Mouse (Mus musculus): ENCODE measurements around the gene Flvcr1. TPM values are rescaled to one million over a fixed set of nuclear protein-coding genes. Genes with fewer than 3 reads are reported as not detected.

Gene Flvcr1
- polyA plus RNA-seq, 2 experiments from 2014 or later: 6.1 to 8.5 TPM

DNA sequence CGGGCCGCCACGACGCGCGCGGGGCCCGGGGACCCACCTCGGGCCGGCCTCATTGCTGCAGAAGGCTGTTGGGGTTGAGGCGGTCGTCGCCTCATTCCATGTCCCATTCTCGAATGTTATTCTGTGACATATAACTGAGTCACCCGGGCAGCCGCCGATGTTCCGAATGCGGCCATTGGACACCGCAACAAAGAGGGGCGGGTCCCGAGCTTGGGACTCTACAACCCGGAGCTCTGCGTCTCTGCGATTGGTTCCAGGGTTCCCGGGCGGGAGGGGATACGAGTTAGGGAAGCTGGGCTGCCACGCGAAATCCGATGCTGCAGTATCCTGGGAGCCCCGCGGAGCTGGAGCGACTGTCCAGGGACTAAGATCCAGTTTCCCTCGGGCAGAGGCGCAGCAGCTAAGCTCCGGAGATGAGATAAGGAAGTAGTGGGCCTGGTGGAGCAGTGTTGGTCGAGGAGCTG, 46.8 kb downstream of the Flvcr1 start, which contains the start of gene Vash2:
Gene Vash2, minus strand, starts transcription at position 197 of the 464 bp plus-strand sequence.
- ATAC-seq: no peak

DNA sequence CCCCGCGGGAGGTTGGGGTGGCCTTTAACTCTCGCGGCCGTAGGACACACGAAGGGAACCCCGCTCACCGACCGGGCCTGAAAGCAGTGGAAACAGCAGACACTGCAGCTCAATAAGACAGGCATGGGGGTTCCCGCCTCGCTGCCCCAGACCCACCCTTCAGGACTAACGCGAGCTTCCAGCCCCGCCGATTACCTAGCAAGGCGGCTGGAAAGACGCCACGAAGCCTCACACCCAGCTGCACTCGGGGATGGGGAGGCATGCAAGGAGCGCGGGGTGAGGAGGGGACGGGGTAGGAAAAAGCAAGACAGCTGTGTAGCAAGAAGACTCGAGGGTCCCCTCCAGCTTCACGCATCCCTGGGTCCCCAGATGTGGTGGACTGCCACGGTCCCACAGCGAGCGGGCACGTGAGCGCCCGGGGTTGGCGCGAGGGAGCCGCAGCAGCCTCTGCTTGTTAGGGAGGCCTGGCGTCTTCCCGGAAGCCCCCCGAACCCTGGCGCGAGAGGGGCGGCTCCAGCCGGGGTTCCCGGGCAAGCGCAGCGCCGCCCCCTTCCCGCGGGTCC, 47.4 kb downstream of the Flvcr1 start:
- ATAC-seq: no peak

DNA sequence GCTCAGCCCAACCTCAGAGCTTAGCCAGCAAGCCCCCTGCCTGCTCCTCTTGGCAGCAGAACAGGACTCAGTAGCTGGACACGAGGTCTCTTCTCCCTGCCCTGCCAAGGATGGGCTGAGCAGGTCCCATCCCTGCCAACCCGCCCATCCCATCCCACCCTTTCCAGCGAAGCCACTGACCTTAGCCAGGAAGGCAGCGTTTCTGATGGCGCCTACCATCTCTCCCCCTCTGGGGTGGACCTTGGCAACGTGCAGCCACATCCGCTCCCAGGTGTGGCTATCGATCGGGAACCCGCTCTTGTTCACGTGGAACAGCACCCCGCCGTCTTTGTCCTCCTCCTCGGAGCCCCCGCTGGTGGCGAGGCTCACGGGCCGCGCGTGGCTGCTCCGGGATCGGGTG, 48.0 kb downstream of the Flvcr1 start:
- ATAC-seq: no peak

DNA sequence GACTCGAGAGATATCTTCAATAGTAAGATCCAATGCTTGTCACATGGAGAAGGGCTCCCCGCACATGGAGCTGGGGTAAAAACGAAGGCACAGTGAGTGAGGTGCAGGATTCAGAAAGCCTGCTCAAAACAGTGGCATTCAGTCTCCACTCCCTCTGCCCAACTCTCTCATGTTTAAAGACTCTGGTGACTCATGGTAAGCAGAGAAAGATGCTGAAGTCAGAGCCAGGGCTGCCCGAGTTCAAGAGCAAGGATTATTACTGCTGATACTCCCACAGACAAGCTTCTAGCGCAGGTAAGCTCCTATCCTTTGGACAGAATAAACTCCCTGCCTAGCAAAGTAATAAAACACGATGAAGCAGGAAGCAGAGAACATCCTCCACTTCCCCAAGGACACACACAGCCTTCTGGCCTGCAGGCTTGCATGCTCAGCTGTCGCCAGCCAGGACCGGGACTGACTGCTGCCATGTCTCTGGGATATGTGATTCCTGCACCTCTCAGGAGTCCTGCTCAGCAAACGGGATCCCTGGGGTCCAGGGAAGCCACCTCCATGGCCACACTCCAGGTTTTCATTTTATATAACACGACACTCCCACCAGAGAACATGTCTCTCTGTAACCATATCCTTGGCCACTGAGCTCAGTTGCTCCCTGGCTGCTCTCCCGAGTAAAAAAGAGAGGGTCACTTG, 48.9 kb downstream of the Flvcr1 start:
- ATAC-seq: no peak

DNA sequence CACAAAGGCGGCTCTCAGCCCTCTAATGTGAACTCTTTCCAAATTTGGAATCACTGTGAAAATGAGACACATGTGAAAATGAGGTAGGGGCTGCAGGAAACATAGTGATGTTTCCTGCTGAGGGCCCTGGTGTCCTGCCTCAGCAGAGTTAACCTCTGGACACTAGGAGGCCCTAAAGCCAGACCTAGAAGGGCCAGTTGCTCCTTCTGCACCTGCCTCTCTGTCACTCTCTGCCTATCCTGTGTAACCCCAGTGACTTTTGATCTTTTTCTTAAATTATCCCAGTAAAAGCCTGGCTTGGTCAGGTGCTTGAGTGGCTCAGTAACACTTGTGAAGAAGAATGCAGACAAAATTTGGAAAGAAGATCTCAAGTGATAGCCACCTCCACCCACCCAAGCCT, 51.1 kb downstream of the Flvcr1 start:
- no peak for ATAC-seq

DNA sequence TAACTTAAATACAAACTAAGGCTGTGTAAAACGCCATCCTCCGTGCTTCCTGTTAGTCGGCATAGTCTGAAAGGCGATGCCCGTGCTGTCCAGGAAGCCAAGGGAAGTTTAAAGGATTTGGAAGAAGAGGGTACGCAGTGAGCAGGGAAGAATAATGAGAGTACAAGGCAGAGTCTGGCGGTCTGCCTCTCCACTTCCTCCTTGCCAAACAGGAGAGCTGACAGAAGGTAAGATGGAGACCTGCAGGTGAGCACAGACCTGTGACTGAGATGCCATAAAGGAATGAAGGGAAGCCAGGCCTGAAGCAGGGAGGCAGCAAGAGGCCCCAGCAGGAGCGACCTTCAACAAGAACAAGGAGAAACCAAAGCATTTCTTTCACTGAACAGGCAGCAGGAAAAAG, 51.8 kb downstream of the Flvcr1 start:
- no peak for ATAC-seq

DNA sequence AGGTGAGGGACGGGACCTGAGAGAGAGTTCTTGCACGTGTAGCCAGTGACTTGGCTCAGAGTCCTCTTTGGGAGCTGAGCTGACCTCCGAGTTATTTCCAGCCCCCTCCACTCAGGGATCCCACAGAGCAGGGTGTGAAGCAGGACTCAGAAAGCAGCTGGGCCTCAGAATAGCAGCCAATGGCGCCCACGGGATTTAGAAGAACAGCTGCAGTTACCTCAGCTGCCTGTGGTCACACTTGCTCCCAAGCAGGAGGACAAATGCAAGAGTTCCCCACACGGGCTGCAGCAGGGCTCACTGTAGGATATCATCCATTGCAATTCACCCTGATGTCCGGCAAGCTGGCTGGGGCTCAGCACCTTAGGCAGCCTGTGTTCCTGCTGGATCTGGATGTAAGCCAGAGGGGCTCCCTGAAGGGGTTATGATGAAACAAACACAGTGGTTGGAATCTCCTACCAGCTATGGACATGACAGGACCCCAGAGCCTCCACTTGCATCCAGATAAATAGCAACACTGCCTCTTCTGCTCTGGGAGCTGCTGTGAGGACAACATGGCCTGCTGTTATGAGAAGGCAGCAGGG, 53.3 kb downstream of the Flvcr1 start:
- ATAC-seq: no peak

DNA sequence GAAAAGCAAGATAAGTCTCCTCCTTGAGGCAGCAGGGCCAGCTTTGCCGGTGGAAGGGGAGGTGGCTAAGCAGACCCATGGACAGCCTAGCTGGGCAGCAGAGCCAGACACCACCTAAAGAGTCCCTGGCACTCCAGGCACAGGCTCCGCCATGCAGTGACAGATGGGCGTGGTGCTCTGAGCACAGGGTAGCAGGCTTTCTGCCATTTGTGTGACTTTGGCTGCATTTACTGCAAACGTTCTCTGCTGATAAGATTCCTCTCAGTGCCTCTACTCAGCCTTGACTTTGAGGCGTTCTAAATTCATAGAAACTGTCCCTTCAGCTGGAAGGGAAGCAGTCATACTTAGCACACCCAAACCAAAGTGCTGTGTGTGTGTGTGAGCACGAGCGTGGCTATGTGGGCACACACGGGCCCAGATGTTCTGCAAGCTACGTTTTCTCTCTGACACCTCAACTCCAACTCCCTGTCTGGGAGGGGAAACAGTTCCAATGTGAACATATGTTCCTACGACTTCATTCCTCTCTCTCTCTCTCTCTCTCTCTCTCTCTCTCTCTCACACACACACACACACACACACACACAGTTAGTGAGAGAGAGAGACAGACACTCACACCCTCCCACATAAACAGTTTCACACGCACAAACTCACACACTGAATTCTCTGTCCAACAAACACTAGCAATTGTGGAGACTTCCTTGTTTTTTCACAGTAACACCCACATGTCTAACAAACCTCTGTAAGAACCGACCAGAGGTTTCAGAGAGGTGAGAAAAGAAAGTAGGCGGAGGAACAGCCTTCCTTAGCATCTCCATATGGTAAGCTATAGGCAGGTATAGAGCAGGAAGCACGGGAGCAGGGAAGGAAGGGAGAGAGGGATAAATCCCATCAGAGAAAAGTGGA, 54.0 kb downstream of the Flvcr1 start:
- ATAC-seq: no peak

DNA sequence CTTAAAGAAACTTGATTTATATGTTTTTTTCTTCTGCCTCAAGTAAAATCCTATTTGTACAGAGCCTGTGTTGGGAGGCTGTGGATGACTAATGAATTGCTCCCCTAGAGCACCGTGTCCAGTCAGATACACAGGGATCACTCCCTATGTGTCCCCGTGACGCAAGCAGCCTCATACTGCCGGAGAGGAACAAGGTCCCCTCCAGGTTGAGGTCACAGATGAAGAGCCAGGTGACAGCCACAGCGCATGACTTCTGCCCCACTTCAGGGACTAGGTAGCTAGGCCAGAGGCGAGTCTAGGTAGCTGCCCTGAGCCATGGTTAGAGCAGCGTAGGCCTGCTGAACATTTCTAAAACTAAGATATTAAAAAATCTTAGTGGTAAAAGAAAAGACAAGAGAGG, 57.9 kb downstream of the Flvcr1 start:
- ATAC-seq: no peak

DNA sequence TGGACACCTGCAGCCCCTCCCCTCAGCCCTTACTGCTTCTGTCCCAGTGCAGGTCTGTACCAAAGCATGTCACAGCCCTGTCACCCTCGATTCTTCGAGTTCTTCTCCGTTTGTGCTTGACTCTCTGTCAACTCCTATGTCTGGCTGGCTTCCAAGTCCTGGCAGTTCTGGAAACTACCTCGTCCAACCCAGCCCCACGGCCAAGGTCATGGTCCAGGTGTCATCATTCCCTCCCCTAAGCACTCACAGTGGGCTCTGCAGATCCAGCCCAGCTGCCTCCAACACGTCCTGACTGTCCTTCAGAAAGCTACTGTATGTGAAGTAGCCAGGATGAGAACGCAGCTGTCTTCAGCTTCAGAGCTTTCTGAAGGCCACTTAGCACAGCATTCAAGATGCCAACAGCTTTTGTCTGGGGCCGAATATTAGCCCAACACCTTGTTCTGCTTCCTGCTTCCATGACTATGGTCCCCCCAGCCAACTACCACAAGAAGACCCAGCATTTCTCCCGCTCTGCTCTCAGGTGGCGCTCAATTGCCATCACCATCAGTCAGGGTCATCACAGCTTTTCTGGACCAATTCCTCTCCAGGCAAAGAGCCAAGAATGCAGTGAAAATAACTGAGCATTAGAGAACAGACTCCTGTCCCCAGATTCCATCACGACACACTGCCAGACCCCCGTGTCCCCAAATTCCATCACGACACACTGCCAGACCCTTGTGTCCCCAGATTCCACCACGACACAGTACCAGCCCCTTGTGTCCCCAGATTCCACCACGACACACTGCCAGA, 60.8 kb downstream of the Flvcr1 start:
- ATAC-seq: no peak

DNA sequence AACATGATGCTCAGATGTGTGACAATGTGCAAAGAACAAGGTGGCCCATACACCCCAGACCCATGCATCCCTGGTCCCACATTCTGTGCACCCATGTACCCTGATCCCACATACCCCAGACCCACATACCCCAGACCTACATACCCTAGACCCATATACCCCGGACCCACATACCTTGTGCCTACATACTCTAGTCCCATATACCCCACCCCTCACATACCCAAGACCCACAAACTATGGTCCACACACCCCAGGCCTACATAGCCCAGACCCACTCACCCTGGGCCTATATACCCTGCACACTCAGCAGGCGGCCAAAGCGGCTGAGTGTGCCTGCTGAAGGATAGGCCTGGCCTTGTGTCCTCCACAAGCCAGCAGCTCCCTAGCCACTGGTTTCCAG, 63.2 kb downstream of the Flvcr1 start:
- no peak for ATAC-seq

DNA sequence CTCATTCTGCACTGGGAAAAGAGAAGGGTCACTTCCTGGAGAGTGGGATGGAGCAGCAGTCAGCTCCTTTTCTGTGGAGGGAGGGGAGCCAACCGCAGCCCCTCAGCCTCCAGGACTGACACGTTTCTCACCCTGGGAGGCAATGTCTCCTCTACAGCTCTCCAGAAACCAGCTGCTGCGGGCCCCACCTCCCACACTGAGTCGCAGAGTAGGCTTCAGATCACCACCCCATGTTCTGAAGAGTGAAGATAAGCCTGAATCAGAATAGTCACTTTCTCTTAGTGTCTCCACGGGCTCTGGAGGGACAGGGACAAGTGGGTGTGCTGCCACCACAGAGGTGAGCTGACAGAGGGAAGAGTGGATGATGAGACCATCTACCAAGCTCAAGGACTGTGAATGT, 67.1 kb downstream of the Flvcr1 start:
- ATAC-seq: no peak

Other genes starting within 250 kb of the Flvcr1 start
- gene Rps6kc1, start 114.4 kb downstream of the Flvcr1 start, polyA plus RNA-seq (2017; shearing (Covaris generic)): 1 to 10 TPM; 7.2 to 8.0 TPM
- 10 to 100 TPM; 42.1 to 53.8 TPM for gene Angel2, start 101.0 kb downstream of the Flvcr1 start, polyA plus RNA-seq (2017; shearing (Covaris generic))
- under 1 TPM; 0.15 to 0.30 TPM for gene Vash2, start 46.9 kb downstream of the Flvcr1 start, polyA plus RNA-seq (2017; shearing (Covaris generic))
- not detected for gene Spata45, start 10.5 kb upstream of the Flvcr1 start, polyA plus RNA-seq (2017; shearing (Covaris generic))
- 10 to 100 TPM in 1 of 2 experiments, 1 to 10 TPM in 1; 7.3 to 10.8 TPM for gene Tatdn3, start 36.8 kb upstream of the Flvcr1 start, polyA plus RNA-seq (2017; shearing (Covaris generic))
- 1 to 10 TPM; 2.0 to 5.2 TPM for gene Nsl1, start 36.9 kb upstream of the Flvcr1 start, polyA plus RNA-seq (2017; shearing (Covaris generic))
- gene Batf3, start 71.7 kb upstream of the Flvcr1 start, polyA plus RNA-seq (2017; shearing (Covaris generic)): not detected
- not detected for gene Fam71a, start 138.7 kb upstream of the Flvcr1 start, polyA plus RNA-seq (2017; shearing (Covaris generic))
- not detected for gene Atf3, start 191.9 kb upstream of the Flvcr1 start, polyA plus RNA-seq (2017; shearing (Covaris generic))